Mouse (Mus musculus) mammary gland, adult 2 months (tissue): ENCODE results near the gene 1700084M14Rik. TPM values are rescaled to one million over a fixed set of nuclear protein-coding genes. Genes with fewer than 3 reads are reported as not detected.

Source experiments
- polyA plus RNA-seq: library from polyadenylated mRNA; depleted of rRNA; stranded (reverse); fragments of >200 nt; gene quantifications from 2 replicates; pipeline ENCODE4 v1.2.3, GENCODE M21; 2012; ENCODE audit warnings: low replicate concordance; rRNA removed

1700084M14Rik gene
- not detected in 2 replicates for polyA plus RNA-seq

GRCm38 (mm10) chrX:91575811-91576210 is at the start of gene 1700084M14Rik:
1700084M14Rik (minus strand) TSS chrX:91575911.

Other genes starting within 250 kb of the 1700084M14Rik start
- gene Mageb2, start 244.2 kb downstream of the 1700084M14Rik start, polyA plus RNA-seq, result not detected in 2 replicates
- gene Gm5072, start 183.4 kb downstream of the 1700084M14Rik start, polyA plus RNA-seq, result not detected in 2 replicates
- not detected in 2 replicates for gene Gm8914, start 95.8 kb downstream of the 1700084M14Rik start, polyA plus RNA-seq
- gene Gm14781, start 56.3 kb upstream of the 1700084M14Rik start, polyA plus RNA-seq, result not detected in 2 replicates
- gene Mageb5, start 207.1 kb upstream of the 1700084M14Rik start, polyA plus RNA-seq, result not detected in 2 replicates